Mouse (Mus musculus) testis, adult 2 months (tissue): Measurements from ENCODE around the gene Chst12.
A peak's percentile ranks its signal among the peaks of the same experiment; 100 is the strongest.

Experiments
- CTCF ChIP-seq: fragments of 200-500 bp; IDR thresholded peaks from 2 replicates; pipeline ENCODE4 v1.5.1; 2012; ENCODE audit warnings: low read depth, mild to moderate bottlenecking, inconsistent platforms, low read length, moderate library complexity; ENCODE audit not compliant: control insufficient read depth, insufficient read depth, insufficient replicate concordance
- POLR2A ChIP-seq: fragments of 200-500 bp; IDR thresholded peaks from 2 replicates; pipeline ENCODE4 v1.6.1; 2012; ENCODE audit warnings: low read depth, mild to moderate bottlenecking, inconsistent platforms, low read length, moderate library complexity; ENCODE audit not compliant: control insufficient read depth

DNA sequence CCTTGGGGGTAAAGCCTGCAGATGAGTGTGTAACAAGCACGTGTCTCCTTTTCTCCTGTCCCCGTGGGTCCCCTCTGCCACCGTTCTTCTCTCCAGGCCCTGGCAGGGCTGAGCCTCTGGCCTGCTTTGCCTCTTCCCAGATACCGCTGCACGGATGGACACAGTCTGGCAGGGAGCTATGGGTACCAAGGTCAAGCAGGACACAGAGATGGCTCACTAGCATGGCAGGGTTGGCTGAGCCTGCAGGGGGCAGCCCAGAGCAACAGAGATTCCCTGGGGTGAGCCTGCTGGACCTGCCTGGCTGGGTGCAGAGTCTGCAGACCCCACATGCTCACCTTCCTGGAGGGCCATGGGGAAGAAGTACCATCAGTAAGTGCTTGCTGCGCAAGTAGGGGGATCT, 60.5 kb downstream of the Chst12 start:
- TF ChIP-seq CTCF = peak; percentile 47; the same call in 1 of the 2 replicates
- no peak for TF ChIP-seq POLR2A
